Mouse (Mus musculus): Measurements from ENCODE around the gene Ltn1.

GRCm38 (mm10) chr16:87405001-87405400 lies 27.4 kb downstream of the Ltn1 start:
- no peak for TF ChIP-seq CTCF (IDR thresholded peaks at IDR 0.05; ENCODE audit: low read depth)
- no peak for TF ChIP-seq EP300 (IDR thresholded peaks at IDR 0.05; ENCODE audit: low read depth)
